ENCODE assay signal across 11 mouse cellular contexts in genomic region chr1:11658061-11658625, GRCm38 (mm10).
DNase-seq lines count a peak whose midpoint lies in the region; ATAC-seq lines count a peak whose summit lies in the region.
"Had no signal": no experiment of that assay in that cellular context is flagged by ENCODE, and none has a peak within 500 bp of the region (broad histone marks: within the 10 kb centered on the region; RNA-seq: fewer than 3 reads in every experiment).

No protein-coding gene starts in this region.

- H3K9ac ChIP-seq in embryonic facial prominence, embryonic 11.5 days (replicated peaks; ENCODE audit: low read length), result no peak overlapping the region
- no peak overlapping the region for H3K9ac ChIP-seq in embryonic facial prominence, embryonic 14.5 days (ENCODE audit: low read depth, low read length)
- no peak overlapping the region for H3K9ac ChIP-seq in hindbrain, embryonic 13.5 days
- H3K9ac ChIP-seq in midbrain, embryonic 12.5 days (replicated peaks), result no peak overlapping the region
- H3K9ac ChIP-seq: lung, embryonic 14.5 days had no signal

- peaks cover 3% of the 10 kb centered on the region; the same call in 1 of the 2 replicates for H3K4me1 ChIP-seq in embryonic facial prominence, embryonic 11.5 days (ENCODE audit: control insufficient read depth, insufficient read depth, low read length)
- H3K4me1 ChIP-seq in embryonic facial prominence, embryonic 14.5 days (ENCODE audit: control insufficient read depth, insufficient read depth, low read length), result no peaks in the 10 kb centered on the region
- no peaks in the 10 kb centered on the region for H3K4me1 ChIP-seq in hindbrain, embryonic 13.5 days (replicated peaks)
- H3K4me1 ChIP-seq in midbrain, embryonic 12.5 days, result no peaks in the 10 kb centered on the region

- no peaks in the 10 kb centered on the region for H3K27me3 ChIP-seq in embryonic facial prominence, embryonic 11.5 days (ENCODE audit: control insufficient read depth, insufficient read depth, low read length)
- H3K27me3 ChIP-seq in embryonic facial prominence, embryonic 14.5 days (replicated peaks; ENCODE audit: control insufficient read depth, insufficient read depth, low read length), result no peaks in the 10 kb centered on the region
- H3K27me3 ChIP-seq in hindbrain, embryonic 13.5 days, result no peaks in the 10 kb centered on the region
- peaks cover 5% of the 10 kb centered on the region; the same call in 1 of the 2 replicates for H3K27me3 ChIP-seq in midbrain, embryonic 12.5 days

- no peaks in the 10 kb centered on the region for H3K9me3 ChIP-seq in embryonic facial prominence, embryonic 11.5 days (replicated peaks; ENCODE audit: control insufficient read depth, low read length)
- H3K9me3 ChIP-seq in embryonic facial prominence, embryonic 14.5 days (ENCODE audit: control insufficient read depth, low read length), result peaks cover 8% of the 10 kb centered on the region
- H3K9me3 ChIP-seq in hindbrain, embryonic 13.5 days, result no peaks in the 10 kb centered on the region; the same call in 1 of the 2 replicates
- no peaks in the 10 kb centered on the region for H3K9me3 ChIP-seq in midbrain, embryonic 12.5 days
- H3K9me3 ChIP-seq: G1E had no signal

- H3K36me3 ChIP-seq in embryonic facial prominence, embryonic 11.5 days (replicated peaks; ENCODE audit: control insufficient read depth, insufficient read depth, low read depth, low read length), result no peaks in the 10 kb centered on the region
- H3K36me3 ChIP-seq in embryonic facial prominence, embryonic 14.5 days (ENCODE audit: control insufficient read depth, insufficient read depth, low read length), result no peaks in the 10 kb centered on the region
- no peaks in the 10 kb centered on the region for H3K36me3 ChIP-seq in hindbrain, embryonic 13.5 days
- H3K36me3 ChIP-seq in midbrain, embryonic 12.5 days, result no peaks in the 10 kb centered on the region
- H3K36me3 ChIP-seq: G1E had no signal

- DNase-seq in embryonic facial prominence, embryonic 11.5 days (ENCODE audit: low spot score), result peak; percentile 10
- no peak for DNase-seq in embryonic facial prominence, embryonic 14.5 days (ENCODE audit: low spot score)
- no peak for DNase-seq in thymus, postnatal 0 days (ENCODE audit: low spot score)
- no peak for DNase-seq in urinary bladder, postnatal 36 days (ENCODE audit: low spot score in 2 of 2)
- DNase-seq in yolk sac, embryonic 10.5 days (ENCODE audit: low spot score), result no peak
- no peak for DNase-seq in spleen, postnatal 10 days (ENCODE audit: low spot score in 2 of 2)

- 24% methylated on average over 3 of the region's 3 CpGs for WGBS in embryonic facial prominence, embryonic 11.5 days
- WGBS in embryonic facial prominence, embryonic 14.5 days, result 22% methylated on average over 3 of the region's 3 CpGs
- 41% methylated on average over 3 of the region's 3 CpGs for whole genome bisulfite sequencing in hindbrain, embryonic 13.5 days
- WGBS in midbrain, embryonic 12.5 days, result 40% methylated on average over 3 of the region's 3 CpGs

- peak; percentile 62; the same call in 1 of the 2 replicates for ATAC-seq in embryonic facial prominence, embryonic 11.5 days (replicated peaks; ENCODE audit: insufficient number of reproducible peaks, low FRiP score, low TSS enrichment, low read depth)
- 0 out of 2 replicates have a peak, but pooled peaks have one; percentile 18 for ATAC-seq in embryonic facial prominence, embryonic 14.5 days (ENCODE audit: low read depth)
- ATAC-seq in hindbrain, embryonic 13.5 days (ENCODE audit: low FRiP score), result peak; percentile 59
- peak; percentile 45; the same call in 1 of the 2 replicates for ATAC-seq in midbrain, embryonic 12.5 days (ENCODE audit: low FRiP score, low read depth)

- H3K4me2 ChIP-seq in embryonic facial prominence, embryonic 11.5 days (ENCODE audit: low read depth, low read length), result no peak overlapping the region
- H3K4me2 ChIP-seq in embryonic facial prominence, embryonic 14.5 days (ENCODE audit: low read depth, low read length), result no peak overlapping the region
- no peak overlapping the region for H3K4me2 ChIP-seq in hindbrain, embryonic 13.5 days
- no peak overlapping the region for H3K4me2 ChIP-seq in midbrain, embryonic 12.5 days (replicated peaks)
- H3K4me2 ChIP-seq: lung, embryonic 14.5 days had no signal

- H3K4me3 ChIP-seq in embryonic facial prominence, embryonic 11.5 days (ENCODE audit: low read depth, low read length), result no peak overlapping the region
- H3K4me3 ChIP-seq in embryonic facial prominence, embryonic 14.5 days (ENCODE audit: low read depth, low read length), result no peak overlapping the region
- no peak overlapping the region for H3K4me3 ChIP-seq in hindbrain, embryonic 13.5 days
- H3K4me3 ChIP-seq in midbrain, embryonic 12.5 days, result no peak overlapping the region
- H3K4me3 ChIP-seq: myocyte had no signal

- no peak overlapping the region for H3K27ac ChIP-seq in embryonic facial prominence, embryonic 11.5 days (replicated peaks; ENCODE audit: low read depth, low read length)
- H3K27ac ChIP-seq in embryonic facial prominence, embryonic 14.5 days (replicated peaks; ENCODE audit: low read depth, low read length), result no peak overlapping the region
- no peak overlapping the region for H3K27ac ChIP-seq in hindbrain, embryonic 13.5 days
- H3K27ac ChIP-seq in midbrain, embryonic 12.5 days (replicated peaks), result no peak overlapping the region
